Mouse (Mus musculus): ENCODE measurements around the gene Gm20683. TPM values are rescaled to one million over a fixed set of nuclear protein-coding genes. Genes with fewer than 3 reads are reported as not detected.

Gm20683 gene
- polyA plus RNA-seq, 1 experiment from 2014 or later, result 14.0 TPM

- H3K4me1 ChIP-seq (replicated peaks), result peaks cover 18% of the 10 kb centered on the region
- H3K4me3 ChIP-seq, result peak within 1 kb of the TSS; percentile 65
- WGBS, result 3% methylated on average over 65 of the region's 65 CpGs
- peak within 1 kb of the TSS; percentile 81 for H3K27ac ChIP-seq (replicated peaks)
- no peaks in the 10 kb centered on the region for H3K27me3 ChIP-seq
- H3K9ac ChIP-seq, result peak within 1 kb of the TSS; percentile 69
- no peaks in the 10 kb centered on the region for H3K9me3 ChIP-seq
- no peaks in the 10 kb centered on the region for H3K36me3 ChIP-seq
- peak within 1 kb of the TSS; percentile 92 for H3K4me2 ChIP-seq
- ATAC-seq (ENCODE audit: low FRiP score, low read depth), result peak; percentile 93
These were observed 19.5 kb upstream of the Gm20683 start, which contains the start of gene Wdr90 for GRCm38 (mm10) chr17:25860832-25861703. TSS of gene Wdr90 (minus strand) at chr17:25861501.

DNA sequence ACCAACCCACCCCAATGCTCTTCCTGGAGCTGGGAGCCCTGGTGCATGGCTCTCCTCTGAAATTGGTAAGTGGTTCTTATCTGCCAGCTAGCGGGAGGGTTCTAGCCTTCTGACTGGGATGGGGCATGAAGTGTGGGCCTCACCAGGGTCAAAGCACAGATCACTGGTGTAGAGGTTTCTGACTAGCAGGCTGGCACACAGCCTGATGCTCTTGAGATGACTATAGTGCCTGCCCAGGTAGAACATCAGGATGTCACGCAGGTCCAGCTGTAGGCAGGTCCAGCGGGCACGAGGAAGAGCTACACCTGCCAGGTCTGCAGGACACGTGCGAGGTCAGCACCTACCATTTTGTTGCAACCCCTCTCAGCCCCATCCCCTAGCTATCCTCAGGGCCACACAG lies 18.7 kb upstream of the Gm20683 start:
- Histone ChIP-seq H3K4me3 (0 out of 2 replicates have a peak overlapping the region, but pooled peaks have one; percentile 65), H3K36me3 (no peaks in the 10 kb centered on the region), H3K27me3 (no peaks in the 10 kb centered on the region), H3K4me2 (peak overlapping the region; percentile 92; the same call in 1 of the 2 replicates), H3K9me3 (no peaks in the 10 kb centered on the region), H3K9ac (no peak overlapping the region), H3K27ac (replicated peaks) (no peak overlapping the region), H3K4me1 (replicated peaks) (peaks cover 18% of the 10 kb centered on the region)
- WGBS, result 91% methylated on average over 6 of the region's 6 CpGs
- no peak for ATAC-seq (ENCODE audit: low FRiP score, low read depth)

DNA sequence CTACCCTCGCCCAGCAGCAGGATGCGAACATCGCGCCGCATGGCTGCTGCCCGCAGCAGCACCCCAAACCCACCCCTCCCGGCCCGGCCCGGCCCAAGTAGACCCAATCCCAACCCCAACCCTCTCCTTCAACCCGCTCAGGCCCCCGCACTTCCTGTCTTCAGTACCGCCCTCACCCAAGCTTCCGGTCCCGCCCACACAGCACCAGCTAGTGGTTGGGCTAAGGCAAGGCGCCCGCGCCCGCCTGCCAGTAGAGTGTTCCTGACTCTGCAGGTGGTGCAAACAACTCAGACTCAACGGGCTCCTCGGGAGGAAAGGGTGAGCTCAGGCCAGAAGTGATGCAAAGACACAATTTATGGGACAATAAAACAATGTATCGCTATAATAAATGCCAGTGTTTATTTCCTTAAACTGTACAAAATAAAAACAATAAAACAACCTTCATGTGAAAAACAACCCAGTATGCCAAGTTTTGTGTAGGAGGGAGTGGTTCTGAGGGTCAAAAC lies 2.9 kb upstream of the Gm20683 start, which contains the start of gene Rhot2:
Gene Rhot2, minus strand, starts transcription at position 456 of the 506 bp plus-strand sequence.
- peaks cover 19% of the 10 kb centered on the region for H3K4me1 ChIP-seq (replicated peaks)
- H3K27me3 ChIP-seq, result no peaks in the 10 kb centered on the region
- peak within 1 kb of the TSS; percentile 69 for H3K27ac ChIP-seq (replicated peaks)
- peak within 1 kb of the TSS; percentile 93 for H3K4me2 ChIP-seq
- ATAC-seq (ENCODE audit: low FRiP score, low read depth), result peak; percentile 88
- H3K9ac ChIP-seq, result peak within 1 kb of the TSS; percentile 71
- H3K9me3 ChIP-seq, result no peaks in the 10 kb centered on the region
- H3K4me3 ChIP-seq, result peak within 1 kb of the TSS; percentile 95
- H3K36me3 ChIP-seq, result peaks cover 40% of the 10 kb centered on the region
- 1% methylated on average over 21 of the region's 21 CpGs for WGBS

GRCm38 (mm10) chr17:25843636-25844395 lies 2.3 kb upstream of the Gm20683 start:
- Histone ChIP-seq H3K9ac (peak overlapping the region; percentile 71), H3K27me3 (no peaks in the 10 kb centered on the region), H3K4me2 (peak overlapping the region; percentile 93), H3K4me3 (peak overlapping the region; percentile 95), H3K27ac (replicated peaks) (peak overlapping the region; percentile 69), H3K9me3 (no peaks in the 10 kb centered on the region), H3K4me1 (replicated peaks) (peaks cover 19% of the 10 kb centered on the region), H3K36me3 (peaks cover 46% of the 10 kb centered on the region)
- WGBS, result 3% methylated on average over 37 of the region's 38 CpGs
- ATAC-seq (ENCODE audit: low FRiP score, low read depth), result peak; percentile 52

DNA sequence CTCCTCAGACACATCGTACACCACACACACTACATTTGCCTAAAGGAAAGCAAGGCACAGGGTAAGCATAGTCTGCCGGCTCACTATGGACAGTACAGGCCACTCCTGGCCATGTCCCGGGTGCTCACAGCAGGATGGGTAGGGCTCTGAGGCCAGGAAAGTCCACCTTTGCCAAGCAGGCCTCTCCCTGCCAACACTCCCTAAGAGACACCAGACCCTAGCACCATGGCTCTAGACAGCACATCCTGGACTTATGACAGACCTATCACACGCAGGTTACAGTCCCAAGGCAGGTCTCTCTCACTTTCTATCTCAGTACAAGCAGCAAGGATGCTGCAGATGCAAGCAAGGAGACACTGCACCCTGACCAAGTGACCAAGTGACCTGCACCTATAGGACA lies 1.6 kb upstream of the Gm20683 start:
- Histone ChIP-seq H3K27ac (replicated peaks) (no peak overlapping the region), H3K9me3 (no peaks in the 10 kb centered on the region), H3K4me1 (replicated peaks) (peaks cover 21% of the 10 kb centered on the region), H3K36me3 (peaks cover 46% of the 10 kb centered on the region), H3K9ac (0 out of 2 replicates have a peak overlapping the region, but pooled peaks have one; percentile 71), H3K4me3 (peak overlapping the region; percentile 95), H3K4me2 (peak overlapping the region; percentile 93), H3K27me3 (no peaks in the 10 kb centered on the region)
- 93% methylated on average over 4 of the region's 4 CpGs for WGBS
- ATAC-seq (ENCODE audit: low FRiP score, low read depth), result no peak

GRCm38 (mm10) chr17:25842509-25842908 lies 946 bp upstream of the Gm20683 start:
- WGBS, result 90% methylated on average over 3 of the region's 3 CpGs
- H3K9ac ChIP-seq, result no peak overlapping the region

DNA sequence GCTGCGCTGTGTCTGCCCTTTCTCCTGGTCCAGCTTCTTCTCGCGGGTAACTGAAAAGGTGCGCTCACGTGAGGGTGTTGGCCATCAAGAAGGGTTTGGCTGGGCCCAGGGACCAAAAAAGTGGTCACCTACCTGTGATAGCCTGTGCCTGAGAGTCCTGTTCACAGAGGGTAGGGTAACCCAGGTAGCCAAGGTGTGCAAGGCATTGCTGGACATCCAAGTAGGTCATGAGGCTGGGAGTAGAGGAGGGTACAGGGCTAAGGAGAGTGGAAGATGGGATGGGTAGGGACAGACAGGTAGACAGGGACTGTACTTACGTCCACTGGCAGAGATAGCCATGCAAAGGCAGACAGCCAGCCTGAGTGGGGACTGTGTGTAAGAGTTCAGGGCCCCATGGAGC lies 1.0 kb downstream of the Gm20683 start:
- H3K36me3 ChIP-seq, result peaks cover 40% of the 10 kb centered on the region
- no peak overlapping the region for H3K27ac ChIP-seq (replicated peaks)
- H3K27me3 ChIP-seq, result no peaks in the 10 kb centered on the region
- H3K4me2 ChIP-seq, result no peak overlapping the region
- no peak overlapping the region for H3K9ac ChIP-seq
- H3K4me3 ChIP-seq, result no peak overlapping the region
- peaks cover 47% of the 10 kb centered on the region for H3K4me1 ChIP-seq (replicated peaks)
- no peak for ATAC-seq (ENCODE audit: low FRiP score, low read depth)
- WGBS, result 96% methylated on average over 6 of the region's 6 CpGs
- no peaks in the 10 kb centered on the region for H3K9me3 ChIP-seq

More at GRCm38 (mm10) chr17:25842509-25842908, 946 bp upstream of the Gm20683 start:
- Histone ChIP-seq H3K9me3 (no peaks in the 10 kb centered on the region), H3K36me3 (peaks cover 46% of the 10 kb centered on the region), H3K4me3 (no peak overlapping the region), H3K4me2 (no peak overlapping the region), H3K27ac (replicated peaks) (no peak overlapping the region), H3K27me3 (no peaks in the 10 kb centered on the region), H3K4me1 (replicated peaks) (peaks cover 27% of the 10 kb centered on the region)
- ATAC-seq (ENCODE audit: low FRiP score, low read depth), result no peak

DNA sequence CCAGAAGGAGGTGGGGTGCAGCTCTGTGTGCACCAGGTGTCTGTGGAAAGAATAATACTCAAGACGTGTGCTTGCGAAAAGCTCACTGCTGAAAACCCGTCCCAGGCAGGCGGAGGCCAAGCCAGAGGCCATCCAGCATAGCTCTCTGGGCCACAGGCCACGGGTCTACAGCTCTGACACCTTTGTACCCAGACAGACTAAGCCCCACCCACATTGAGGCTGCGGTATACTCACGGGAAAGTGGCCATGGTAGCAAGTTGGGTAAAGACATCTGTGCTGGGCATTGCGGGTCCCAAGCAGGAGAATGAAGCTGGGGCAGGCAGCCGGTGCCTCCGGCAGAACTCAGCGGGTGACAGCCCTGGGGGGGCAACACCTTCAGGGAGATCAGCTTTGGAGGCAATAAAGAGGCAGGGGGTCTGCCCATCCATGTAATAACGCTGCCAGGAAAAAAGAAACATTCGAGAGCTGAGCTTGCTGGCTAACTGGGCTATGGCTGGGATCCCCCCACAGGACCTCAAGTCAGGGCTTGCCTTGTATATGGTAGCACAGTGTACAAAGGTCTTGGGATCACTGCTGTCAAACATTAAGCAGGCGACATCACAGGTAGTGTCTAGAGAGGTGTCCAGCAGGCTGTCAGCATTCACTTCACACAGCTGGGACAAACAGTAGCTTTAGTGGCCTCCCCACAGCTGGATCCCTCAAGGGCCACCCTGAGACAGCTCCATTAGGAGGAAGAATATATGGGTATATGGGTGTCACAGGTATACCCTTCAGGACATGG lies 1.9 kb downstream of the Gm20683 start:
- 89% methylated on average over 14 of the region's 14 CpGs for WGBS

GRCm38 (mm10) chr17:25838904-25839303 lies 2.7 kb downstream of the Gm20683 start:
- no peak overlapping the region for H3K9ac ChIP-seq
- no peak overlapping the region for H3K27ac ChIP-seq (replicated peaks)
- WGBS, result 85% methylated on average over 4 of the region's 4 CpGs
- peaks cover 40% of the 10 kb centered on the region for H3K36me3 ChIP-seq
- H3K4me2 ChIP-seq, result no peak overlapping the region
- H3K9me3 ChIP-seq, result no peaks in the 10 kb centered on the region
- peaks cover 57% of the 10 kb centered on the region for H3K4me1 ChIP-seq (replicated peaks)
- no peak for ATAC-seq (ENCODE audit: low FRiP score, low read depth)
- no peak overlapping the region for H3K4me3 ChIP-seq
- no peaks in the 10 kb centered on the region for H3K27me3 ChIP-seq

More for the DNA sequence above, 1.9 kb downstream of the Gm20683 start:
- Histone ChIP-seq H3K4me3 (no peak overlapping the region), H3K4me1 (replicated peaks) (peaks cover 53% of the 10 kb centered on the region), H3K27ac (replicated peaks) (no peak overlapping the region), H3K36me3 (peaks cover 40% of the 10 kb centered on the region), H3K4me2 (no peak overlapping the region), H3K27me3 (no peaks in the 10 kb centered on the region), H3K9ac (no peak overlapping the region), H3K9me3 (no peaks in the 10 kb centered on the region)
- no peak for ATAC-seq (ENCODE audit: low FRiP score, low read depth)

GRCm38 (mm10) chr17:25837533-25837932 lies 4.0 kb downstream of the Gm20683 start:
- H3K4me1 ChIP-seq (replicated peaks), result peaks cover 50% of the 10 kb centered on the region

DNA sequence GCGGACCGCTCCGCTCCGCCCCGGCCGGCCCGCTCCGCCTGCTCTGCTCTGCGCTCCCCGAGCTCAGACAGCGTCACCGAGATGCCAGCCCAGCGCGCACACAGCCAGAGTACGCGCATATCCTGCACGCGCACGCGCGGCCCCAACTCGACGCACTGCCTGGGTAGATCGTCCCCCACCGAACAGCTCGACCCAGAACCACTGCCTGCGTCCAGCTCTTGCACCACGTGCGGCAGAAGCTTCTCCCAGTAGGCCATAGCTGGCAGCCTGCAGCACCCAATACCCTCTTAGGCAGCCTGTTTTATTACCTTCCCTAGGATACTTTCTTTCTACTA lies 4.5 kb downstream of the Gm20683 start, which contains the start of gene Rhbdl1:
Gene Rhbdl1, minus strand, starts transcription at position 220 of the 335 bp plus-strand sequence.
- Histone ChIP-seq H3K27me3 (no peaks in the 10 kb centered on the region), H3K27ac (replicated peaks) (peak within 1 kb of the TSS; percentile 88), H3K9ac (peak within 1 kb of the TSS; percentile 75), H3K4me2 (peak within 1 kb of the TSS; percentile 83), H3K36me3 (peaks cover 32% of the 10 kb centered on the region), H3K9me3 (no peaks in the 10 kb centered on the region), H3K4me1 (replicated peaks) (peaks cover 52% of the 10 kb centered on the region), H3K4me3 (peak within 1 kb of the TSS; percentile 57)
- peak; percentile 36 for ATAC-seq (ENCODE audit: low FRiP score, low read depth)
- WGBS, result 1% methylated on average over 29 of the region's 29 CpGs

More at GRCm38 (mm10) chr17:25837533-25837932, 4.0 kb downstream of the Gm20683 start:
- 17% methylated on average over 3 of the region's 3 CpGs for WGBS
- Histone ChIP-seq H3K36me3 (peaks cover 37% of the 10 kb centered on the region), H3K27me3 (no peaks in the 10 kb centered on the region), H3K4me3 (peak overlapping the region; percentile 57; the same call in 1 of the 2 replicates), H3K27ac (replicated peaks) (peak overlapping the region; percentile 88), H3K9me3 (no peaks in the 10 kb centered on the region), H3K9ac (peak overlapping the region; percentile 75), H3K4me2 (peak overlapping the region; percentile 83)
- no peak for ATAC-seq (ENCODE audit: low FRiP score, low read depth)

Measured in hindbrain, embryonic 15.5 days (tissue).